Comparison of ENCODE assay signal across 16 mouse cellular contexts in the genomic region with DNA sequence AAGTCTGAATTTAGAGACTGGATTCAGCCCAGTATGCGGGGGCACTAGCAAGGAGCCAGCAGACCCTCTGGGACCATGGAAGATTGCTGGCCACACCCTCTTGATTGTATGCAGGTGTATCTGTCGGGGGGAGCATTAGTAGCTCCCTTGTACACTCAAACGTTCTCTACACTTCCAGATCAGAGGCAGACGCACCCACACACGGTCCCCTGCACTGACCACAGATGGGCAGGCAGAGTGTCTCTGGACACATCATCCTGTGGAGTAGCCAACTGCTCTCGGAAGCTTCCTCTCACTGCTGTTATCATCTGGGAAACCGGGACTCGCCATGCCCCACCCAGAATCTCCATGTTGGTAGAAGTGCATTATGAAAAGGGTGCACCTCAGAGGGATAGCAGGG.
DNase-seq lines count a peak whose midpoint lies in the region; ATAC-seq and TF ChIP-seq lines count a peak whose summit lies in the region.
"Had no signal": no experiment of that assay in that cellular context is flagged by ENCODE, and none has a peak within 500 bp of the region (broad histone marks: within the 10 kb centered on the region; RNA-seq: fewer than 3 reads in every experiment).

No protein-coding gene starts in this region.

- peak overlapping the region; percentile 1; the same call in 1 of the 2 replicates for H3K27ac ChIP-seq in kidney, adult 2 months (ENCODE audit: insufficient read depth, low read depth, low read length)
- H3K27ac ChIP-seq in midbrain, embryonic 13.5 days, result no peak overlapping the region
- no peak overlapping the region for H3K27ac ChIP-seq in midbrain, embryonic 11.5 days (ENCODE audit: low read depth, low read length)
- peak overlapping the region; percentile 42; the same call in 1 of the 2 replicates for H3K27ac ChIP-seq in hindbrain, embryonic 13.5 days
- no peak overlapping the region for H3K27ac ChIP-seq in midbrain, embryonic 15.5 days
- H3K27ac ChIP-seq: forebrain, embryonic 15.5 days; heart, embryonic 15.5 days; layer of hippocampus, adult 2 months; liver, embryonic 14.5 days had no signal

- no peaks in the 10 kb centered on the region for H3K36me3 ChIP-seq in kidney, adult 2 months (ENCODE audit: control insufficient read depth, insufficient read depth, low read length)
- no peaks in the 10 kb centered on the region for H3K36me3 ChIP-seq in midbrain, embryonic 13.5 days
- no peaks in the 10 kb centered on the region for H3K36me3 ChIP-seq in midbrain, embryonic 11.5 days (ENCODE audit: control insufficient read depth, insufficient read depth, low read length)
- no peaks in the 10 kb centered on the region for H3K36me3 ChIP-seq in hindbrain, embryonic 13.5 days
- no peaks in the 10 kb centered on the region for H3K36me3 ChIP-seq in midbrain, embryonic 15.5 days (replicated peaks)
- H3K36me3 ChIP-seq: forebrain, embryonic 15.5 days; heart, embryonic 15.5 days had no signal

- WGBS in kidney, adult 2 months, result 64% methylated on average over 8 of the region's 8 CpGs
- 86% methylated on average over 8 of the region's 8 CpGs for WGBS in midbrain, embryonic 13.5 days
- WGBS in midbrain, embryonic 11.5 days, result 85% methylated on average over 8 of the region's 8 CpGs
- WGBS in hindbrain, embryonic 13.5 days, result 82% methylated on average over 8 of the region's 8 CpGs
- 87% methylated on average over 8 of the region's 8 CpGs for WGBS in midbrain, embryonic 15.5 days

- TF ChIP-seq CTCF in kidney, adult 2 months (conservative IDR thresholded peaks at IDR 0.05; ENCODE audit: insufficient read depth, insufficient read length, low read depth, low read length), result no peak

- no peak overlapping the region for H3K4me2 ChIP-seq in midbrain, embryonic 13.5 days (replicated peaks)
- no peak overlapping the region for H3K4me2 ChIP-seq in midbrain, embryonic 11.5 days
- no peak overlapping the region for H3K4me2 ChIP-seq in hindbrain, embryonic 13.5 days
- H3K4me2 ChIP-seq in midbrain, embryonic 15.5 days, result no peak overlapping the region
- H3K4me2 ChIP-seq: forebrain, embryonic 15.5 days; heart, embryonic 15.5 days had no signal

- H3K4me3 ChIP-seq in kidney, adult 2 months (ENCODE audit: insufficient read depth, low read depth, low read length), result no peak overlapping the region
- no peak overlapping the region for H3K4me3 ChIP-seq in midbrain, embryonic 13.5 days (replicated peaks)
- H3K4me3 ChIP-seq in midbrain, embryonic 11.5 days (ENCODE audit: low read depth, low read length), result no peak overlapping the region
- no peak overlapping the region for H3K4me3 ChIP-seq in hindbrain, embryonic 13.5 days
- H3K4me3 ChIP-seq in midbrain, embryonic 15.5 days, result no peak overlapping the region
- H3K4me3 ChIP-seq: forebrain, embryonic 15.5 days; heart, embryonic 15.5 days; layer of hippocampus, adult 2 months had no signal

- no peak for DNase-seq in kidney, adult 2 months
- DNase-seq in kidney, postnatal 36 days, result no peak
- no peak for DNase-seq in midbrain, embryonic 11.5 days (ENCODE audit: low spot score, missing footprints)
- no peak for DNase-seq in lung, postnatal 10 days
- DNase-seq: adrenal gland, adult 8-10 months; cerebellum, adult 8-10 months; gastrocnemius, postnatal 36 days; heart, postnatal 4 days; thymus, postnatal 36 days had no signal

- H3K27me3 ChIP-seq in kidney, adult 2 months (replicated peaks; ENCODE audit: control insufficient read depth, insufficient read depth, low read length), result no peaks in the 10 kb centered on the region
- H3K27me3 ChIP-seq in midbrain, embryonic 13.5 days, result no peaks in the 10 kb centered on the region
- H3K27me3 ChIP-seq in midbrain, embryonic 11.5 days (ENCODE audit: control insufficient read depth, insufficient read depth, low read length), result no peaks in the 10 kb centered on the region
- H3K27me3 ChIP-seq in hindbrain, embryonic 13.5 days, result no peaks in the 10 kb centered on the region
- H3K27me3 ChIP-seq in midbrain, embryonic 15.5 days (replicated peaks), result no peaks in the 10 kb centered on the region
- H3K27me3 ChIP-seq: forebrain, embryonic 15.5 days; heart, embryonic 15.5 days had no signal

- no peak for TF ChIP-seq POLR2A in kidney, adult 2 months (IDR thresholded peaks at IDR 0.05; ENCODE audit: low read depth, low read length)

- peak; percentile 12; the same call in 1 of the 2 replicates for ATAC-seq in midbrain, embryonic 13.5 days
- ATAC-seq in midbrain, embryonic 11.5 days (ENCODE audit: low FRiP score), result no peak
- ATAC-seq in hindbrain, embryonic 13.5 days (ENCODE audit: low FRiP score), result peak; percentile 30; the same call in 1 of the 2 replicates
- 0 out of 2 replicates have a peak, but pooled peaks have one; percentile 29 for ATAC-seq in midbrain, embryonic 15.5 days (replicated peaks)
- ATAC-seq: forebrain, embryonic 15.5 days had no signal

- H3K4me1 ChIP-seq in kidney, adult 2 months (ENCODE audit: control insufficient read depth, insufficient read depth, low read length), result no peaks in the 10 kb centered on the region
- peaks cover 21% of the 10 kb centered on the region for H3K4me1 ChIP-seq in midbrain, embryonic 13.5 days (replicated peaks)
- no peaks in the 10 kb centered on the region for H3K4me1 ChIP-seq in midbrain, embryonic 11.5 days (ENCODE audit: control insufficient read depth, insufficient read depth, low read length)
- peaks cover 25% of the 10 kb centered on the region for H3K4me1 ChIP-seq in hindbrain, embryonic 13.5 days (replicated peaks)
- H3K4me1 ChIP-seq in midbrain, embryonic 15.5 days, result peaks cover 9% of the 10 kb centered on the region
- H3K4me1 ChIP-seq: forebrain, embryonic 15.5 days; heart, embryonic 15.5 days had no signal

- H3K9ac ChIP-seq in midbrain, embryonic 13.5 days (replicated peaks), result no peak overlapping the region
- no peak overlapping the region for H3K9ac ChIP-seq in midbrain, embryonic 11.5 days (ENCODE audit: low read length)
- no peak overlapping the region for H3K9ac ChIP-seq in hindbrain, embryonic 13.5 days
- no peak overlapping the region for H3K9ac ChIP-seq in midbrain, embryonic 15.5 days
- H3K9ac ChIP-seq: forebrain, embryonic 15.5 days; heart, embryonic 15.5 days; liver, embryonic 14.5 days had no signal

- no peaks in the 10 kb centered on the region for H3K9me3 ChIP-seq in midbrain, embryonic 13.5 days
- peaks cover 3% of the 10 kb centered on the region; the same call in 1 of the 2 replicates for H3K9me3 ChIP-seq in midbrain, embryonic 11.5 days (ENCODE audit: control insufficient read depth, low read length)
- H3K9me3 ChIP-seq in hindbrain, embryonic 13.5 days, result no peaks in the 10 kb centered on the region
- H3K9me3 ChIP-seq in midbrain, embryonic 15.5 days, result no peaks in the 10 kb centered on the region
- H3K9me3 ChIP-seq: forebrain, embryonic 15.5 days; heart, embryonic 15.5 days had no signal

Comparison
In these comparisons a context has a peak if more than half of its experiments do, and no peak if none do; other contexts are left out.
1. H3K27ac ChIP-seq: peak in kidney, adult 2 months (single experiment) and hindbrain, embryonic 13.5 days (single experiment); none in midbrain, embryonic 13.5 days (single experiment), midbrain, embryonic 11.5 days (single experiment) and midbrain, embryonic 15.5 days (single experiment).